Comparison of ENCODE assay signal across 8 mouse cellular contexts in the genomic region with DNA sequence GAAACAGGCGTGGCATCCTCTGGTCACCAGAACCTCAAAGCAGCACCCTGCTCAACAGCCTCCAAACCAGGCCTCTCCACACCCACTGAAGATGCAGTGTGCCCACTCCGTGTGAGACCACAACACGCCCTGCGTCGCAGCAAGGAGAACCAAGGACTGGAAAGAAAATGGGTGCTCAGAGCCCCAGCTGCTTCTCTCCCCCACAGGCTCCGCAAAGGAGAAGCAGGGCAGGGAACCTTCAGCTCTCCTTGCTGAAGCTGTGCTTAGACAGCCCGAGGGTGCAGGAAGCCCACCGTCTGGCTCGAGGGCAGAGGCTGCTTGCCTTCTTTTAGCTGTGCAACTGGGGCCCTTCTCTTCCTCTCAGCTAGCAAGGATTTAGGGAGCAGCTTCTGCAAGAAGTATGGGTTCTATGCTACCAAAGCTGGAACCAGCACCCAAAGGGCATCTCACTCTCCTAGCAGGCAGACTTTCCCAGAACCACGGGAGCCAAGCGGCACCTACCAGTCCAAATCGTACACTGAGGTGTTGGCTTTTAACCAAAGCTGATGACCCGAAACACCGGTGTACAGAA. TPM values are rescaled to one million over a fixed set of nuclear protein-coding genes. Genes with fewer than 3 reads are reported as not detected.
DNase-seq lines count a peak whose midpoint lies in the region; ATAC-seq and TF ChIP-seq lines count a peak whose summit lies in the region.

No protein-coding gene starts in this region.

- peak overlapping the region; percentile 63 for H3K4me3 ChIP-seq in heart, embryonic 13.5 days
- peak overlapping the region; percentile 2; the same call in 1 of the 2 replicates for H3K4me3 ChIP-seq in thymus, adult 2 months (ENCODE audit: control insufficient read depth, insufficient read depth, low read length)
- peak overlapping the region; percentile 92 for H3K4me3 ChIP-seq in forebrain, embryonic 16.5 days (replicated peaks; ENCODE audit: low read length)
- H3K4me3 ChIP-seq in liver, embryonic 12.5 days: peak overlapping the region; percentile 60
- peak overlapping the region; percentile 56 for H3K4me3 ChIP-seq in stomach, embryonic 15.5 days (replicated peaks)

- no peak for TF ChIP-seq CTCF in thymus, adult 2 months (IDR thresholded peaks at IDR 0.05; ENCODE audit: borderline replicate concordance, control insufficient read depth, extremely low read depth, insufficient read depth, low read length, poor library complexity)

- H3K27ac ChIP-seq in heart, embryonic 13.5 days (replicated peaks): no peak overlapping the region
- no peak overlapping the region for H3K27ac ChIP-seq in thymus, adult 2 months (ENCODE audit: control insufficient read depth, insufficient read depth, low read length)
- peak overlapping the region; percentile 87 for H3K27ac ChIP-seq in forebrain, embryonic 16.5 days (ENCODE audit: low read length)
- no peak overlapping the region for H3K27ac ChIP-seq in liver, embryonic 12.5 days
- no peak overlapping the region for H3K27ac ChIP-seq in stomach, embryonic 15.5 days

- no peaks in the 10 kb centered on the region for H3K36me3 ChIP-seq in heart, embryonic 13.5 days
- H3K36me3 ChIP-seq in thymus, adult 2 months (ENCODE audit: control insufficient read depth, insufficient read depth, low read length): no peaks in the 10 kb centered on the region
- no peaks in the 10 kb centered on the region for H3K36me3 ChIP-seq in forebrain, embryonic 16.5 days (ENCODE audit: control insufficient read depth, insufficient read depth)
- no peaks in the 10 kb centered on the region for H3K36me3 ChIP-seq in liver, embryonic 12.5 days
- no peaks in the 10 kb centered on the region for H3K36me3 ChIP-seq in stomach, embryonic 15.5 days

- H3K4me2 ChIP-seq in heart, embryonic 13.5 days: peak overlapping the region; percentile 86
- H3K4me2 ChIP-seq in forebrain, embryonic 16.5 days (ENCODE audit: low read length): peak overlapping the region; percentile 75
- H3K4me2 ChIP-seq in liver, embryonic 12.5 days: peak overlapping the region; percentile 83
- peak overlapping the region; percentile 66 for H3K4me2 ChIP-seq in stomach, embryonic 15.5 days

- peak overlapping the region; percentile 81 for H3K9ac ChIP-seq in heart, embryonic 13.5 days
- peak overlapping the region; percentile 92 for H3K9ac ChIP-seq in forebrain, embryonic 16.5 days (replicated peaks; ENCODE audit: low read depth, low read length)
- no peak overlapping the region for H3K9ac ChIP-seq in liver, embryonic 12.5 days
- H3K9ac ChIP-seq in stomach, embryonic 15.5 days: peak overlapping the region; percentile 30; the same call in 1 of the 2 replicates

- 46% methylated on average over 14 of the region's 14 CpGs for WGBS in heart, embryonic 13.5 days
- 32% methylated on average over 14 of the region's 14 CpGs for WGBS in thymus, adult 2 months
- 2% methylated on average over 14 of the region's 14 CpGs for WGBS in forebrain, embryonic 16.5 days
- WGBS in liver, embryonic 12.5 days (ENCODE audit: insufficient replicate concordance): 32% methylated on average over 14 of the region's 14 CpGs
- WGBS in stomach, embryonic 15.5 days: 40% methylated on average over 14 of the region's 14 CpGs

- no peaks in the 10 kb centered on the region for H3K9me3 ChIP-seq in heart, embryonic 13.5 days
- H3K9me3 ChIP-seq in forebrain, embryonic 16.5 days (ENCODE audit: control insufficient read depth, low read length): no peaks in the 10 kb centered on the region
- H3K9me3 ChIP-seq in liver, embryonic 12.5 days (replicated peaks): no peaks in the 10 kb centered on the region
- no peaks in the 10 kb centered on the region for H3K9me3 ChIP-seq in stomach, embryonic 15.5 days

- ATAC-seq in heart, embryonic 13.5 days (ENCODE audit: extremely low read depth, insufficient number of reproducible peaks, low FRiP score, low TSS enrichment): no peak
- peak; percentile 14; the same call in 1 of the 2 replicates for ATAC-seq in forebrain, embryonic 16.5 days
- no peak for ATAC-seq in liver, embryonic 12.5 days
- ATAC-seq in stomach, embryonic 15.5 days (ENCODE audit: insufficient read depth, low FRiP score, low read depth): no peak

- TF ChIP-seq POLR2A in thymus, adult 2 months (IDR thresholded peaks at IDR 0.05; ENCODE audit: control insufficient read depth, extremely low read depth, insufficient read depth, low read length, poor library complexity): no peak

- H3K4me1 ChIP-seq in heart, embryonic 13.5 days: peaks cover 34% of the 10 kb centered on the region
- H3K4me1 ChIP-seq in thymus, adult 2 months (replicated peaks; ENCODE audit: control insufficient read depth, insufficient read depth, low read length): peaks cover 24% of the 10 kb centered on the region
- H3K4me1 ChIP-seq in forebrain, embryonic 16.5 days (replicated peaks; ENCODE audit: control insufficient read depth, insufficient read depth, low read length): peaks cover 39% of the 10 kb centered on the region
- H3K4me1 ChIP-seq in liver, embryonic 12.5 days: peaks cover 42% of the 10 kb centered on the region
- H3K4me1 ChIP-seq in stomach, embryonic 15.5 days: peaks cover 16% of the 10 kb centered on the region

- DNase-seq in heart, adult 18-20 months: no peak
- DNase-seq in thymus, adult 2 months: no peak
- DNase-seq in thymus, postnatal 36 days: no peak
- no peak for DNase-seq in T-cell, adult 2 months (ENCODE audit: low spot score)

- H3K27me3 ChIP-seq in heart, embryonic 13.5 days (replicated peaks): peaks cover 12% of the 10 kb centered on the region
- no peaks in the 10 kb centered on the region for H3K27me3 ChIP-seq in thymus, adult 2 months (ENCODE audit: control insufficient read depth, insufficient read depth, low read length)
- H3K27me3 ChIP-seq in forebrain, embryonic 16.5 days (replicated peaks; ENCODE audit: control insufficient read depth, insufficient read depth, low read length): no peaks in the 10 kb centered on the region
- 0 out of 2 replicates have a peak, but pooled peaks cover 7% of the 10 kb centered on the region for H3K27me3 ChIP-seq in liver, embryonic 12.5 days (replicated peaks)
- no peaks in the 10 kb centered on the region for H3K27me3 ChIP-seq in stomach, embryonic 15.5 days (replicated peaks)

RNA-seq across cellular contexts. Expression of a gene that starts 1.8 kb away (rescaled TPM):
- 0.60 and 1.0 TPM in 2 replicates for polyA plus RNA-seq in heart, embryonic 13.5 days (2015; fragmentation: Nextera tagmentation; extraction: Ambion mirVana)
- 1 to 10 TPM in 1 of 2 experiments, under 1 TPM in 1; 0.69 to 1.1 TPM for total RNA-seq in heart, adult 18-20 months (2021)
- 3.7 and 3.8 TPM in 2 replicates for polyA plus RNA-seq in thymus, adult 2 months (2012; rRNA removed)
- polyA plus RNA-seq in forebrain, embryonic 16.5 days (2015; fragmentation: Nextera tagmentation; extraction: Ambion mirVana): 32.2 and 37.2 TPM in 2 replicates
- polyA plus RNA-seq in liver, embryonic 12.5 days (2016; fragmentation: Nextera tagmentation; extraction: Ambion mirVana): 0.85 and 1.3 TPM in 2 replicates
- polyA plus RNA-seq in stomach, embryonic 15.5 days (2015; fragmentation: Nextera tagmentation; extraction: Ambion mirVana): 5.3 and 6.6 TPM in 2 replicates

Comparison
In these comparisons a context has a peak if more than half of its experiments do, and no peak if none do; other contexts are left out.
1. H3K4me3 ChIP-seq: peak in every context shown above with its lines; median percentile 92 in forebrain, embryonic 16.5 days; 63 in heart, embryonic 13.5 days; 60 in liver, embryonic 12.5 days; 56 in stomach, embryonic 15.5 days; 2 in thymus, adult 2 months.